ENCODE assay signal across 8 mouse cellular contexts in the genomic region with DNA sequence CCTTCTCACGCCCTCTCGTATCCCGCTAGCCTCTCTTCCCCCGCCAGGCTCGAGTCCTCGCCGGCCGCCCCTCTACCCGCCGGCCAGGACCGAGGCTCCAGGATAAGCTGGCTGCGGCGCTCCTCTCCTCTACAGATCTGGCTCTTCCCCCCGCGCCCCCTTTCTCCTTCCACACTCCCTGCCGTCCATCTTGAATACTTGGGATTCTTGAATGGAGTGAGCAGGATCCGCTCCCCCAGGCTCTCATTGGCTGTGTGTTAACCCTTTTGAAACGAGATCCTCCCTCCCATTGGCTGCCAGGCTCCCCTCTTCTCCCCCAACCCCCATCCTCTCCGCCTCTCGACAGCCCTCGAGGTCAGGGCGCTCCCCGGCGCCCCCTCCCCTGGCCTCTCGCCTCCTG. TPM values are rescaled to one million over a fixed set of nuclear protein-coding genes. Genes with fewer than 3 reads are reported as not detected.
DNase-seq lines count a peak whose midpoint lies in the region; ATAC-seq and TF ChIP-seq lines count a peak whose summit lies in the region.

A gene (minus strand): TSS at position 95 of the 400 bp plus-strand sequence.

- peak within 1 kb of the TSS; percentile 55 for H3K4me3 ChIP-seq in thymus, adult 2 months (ENCODE audit: control insufficient read depth, insufficient read depth, low read length)
- H3K4me3 ChIP-seq in cortical plate, adult 2 months (ENCODE audit: insufficient read depth, low read length): peak within 1 kb of the TSS; percentile 51

- peaks cover 15% of the 10 kb centered on the region for H3K27me3 ChIP-seq in thymus, adult 2 months (ENCODE audit: control insufficient read depth, insufficient read depth, low read length)

- H3K4me1 ChIP-seq in thymus, adult 2 months (replicated peaks; ENCODE audit: control insufficient read depth, insufficient read depth, low read length): peaks cover 17% of the 10 kb centered on the region
- H3K4me1 ChIP-seq in cortical plate, adult 2 months (ENCODE audit: control insufficient read depth, insufficient read depth, low read length): peaks cover 2% of the 10 kb centered on the region; the same call in 1 of the 2 replicates

- peak; percentile 63 for ATAC-seq in megakaryocyte, adult 5-6 weeks (ENCODE audit: poor library complexity, severe bottlenecking)

- 4% methylated on average over 25 of the region's 25 CpGs for WGBS in thymus, adult 2 months

- no peak within 1 kb of the TSS for H3K27ac ChIP-seq in thymus, adult 2 months (ENCODE audit: control insufficient read depth, insufficient read depth, low read length)
- H3K27ac ChIP-seq in cortical plate, adult 2 months (ENCODE audit: insufficient read depth, low read length): peak within 1 kb of the TSS; percentile 4; the same call in 1 of the 2 replicates

- intact Hi-C loops in left cerebral cortex, postnatal 14 days (cut with DNase I): loop anchor here (2.0 kb wide), 1 partner anchor 55 kb away; a partner anchor contains a TSS

- H3K36me3 ChIP-seq in thymus, adult 2 months (ENCODE audit: control insufficient read depth, insufficient read depth, low read length): no peaks in the 10 kb centered on the region

- DNase-seq in thymus, adult 2 months: peak; percentile 19
- no peak for DNase-seq in thymus, adult 18-20 months
- peak; percentile 60 for DNase-seq in gastrocnemius, postnatal 25 days
- peak; percentile 89 for DNase-seq in hindlimb bud, embryonic 11.5 days (ENCODE audit: extremely low spot score, low read depth, low spot score)
- peak; percentile 80 to 86 for DNase-seq in left cerebral cortex, postnatal 14 days (ENCODE audit: low spot score in 2 of 2)
- peak; percentile 77 for DNase-seq in right cerebral cortex, postnatal 4 days

- TF ChIP-seq POLR2A in thymus, adult 2 months (IDR thresholded peaks at IDR 0.05; ENCODE audit: control insufficient read depth, extremely low read depth, insufficient read depth, low read length, poor library complexity): no peak
- TF ChIP-seq POLR2A in cortical plate, adult 2 months (IDR thresholded peaks at IDR 0.05; ENCODE audit: extremely low read depth, insufficient read depth, low read length): no peak

- no peak for TF ChIP-seq CTCF in thymus, adult 2 months (IDR thresholded peaks at IDR 0.05; ENCODE audit: borderline replicate concordance, control insufficient read depth, extremely low read depth, insufficient read depth, low read length, poor library complexity)
- TF ChIP-seq CTCF in cortical plate, adult 2 months (IDR thresholded peaks at IDR 0.05; ENCODE audit: extremely low read depth, insufficient read depth, low read length): no peak

RNA-seq across cellular contexts. Expression of the gene that starts here (rescaled TPM):
- polyA plus RNA-seq in thymus, adult 2 months (2012; rRNA removed): 0.15 TPM in 1 of 2 replicates, not detected in the other
- polyA plus RNA-seq in cortical plate, adult 2 months (2012; rRNA removed): 1.4 and 2.0 TPM in 2 replicates
- total RNA-seq in gastrocnemius, postnatal 25 days (2021): under 1 TPM; 0.54 to 0.95 TPM
- 1 to 10 TPM; 1.6 to 2.0 TPM for total RNA-seq in left cerebral cortex, postnatal 14 days (2021)
- total RNA-seq in megakaryocyte, adult 5-6 weeks (2015): not detected in 2 replicates
- total RNA-seq in megakaryocyte, adult 5-6 weeks (2017): not detected in 2 replicates

Comparison
In these comparisons a context has a peak if more than half of its experiments do, and no peak if none do; other contexts are left out.
1. Peak in DNase-seq and H3K4me3 ChIP-seq in thymus, adult 2 months; RNA of the gene not detected or under 1 TPM.
2. Peak in DNase-seq in gastrocnemius, postnatal 25 days; RNA of the gene not detected or under 1 TPM.
3. Peak in ATAC-seq in megakaryocyte, adult 5-6 weeks; RNA of the gene not detected or under 1 TPM.
4. DNase-seq: peak in hindlimb bud, embryonic 11.5 days (single experiment), left cerebral cortex, postnatal 14 days (2 of 2) and right cerebral cortex, postnatal 4 days (single experiment); none in thymus, adult 18-20 months (0 of 2).